Mouse (Mus musculus) heart, postnatal 0 days (tissue): ENCODE results near the gene Pprc1.

Experiments
- CTCF ChIP-seq: IDR thresholded peaks from 2 replicates; pipeline ENCODE4 v1.5.1; 2016; ENCODE audit warnings: antibody characterized with exemption, control low read depth, low read depth
- EP300 ChIP-seq: IDR thresholded peaks from 2 replicates; pipeline ENCODE4 v1.6.1; 2016; ENCODE audit warnings: antibody characterized with exemption, low read depth

- no peak for TF ChIP-seq CTCF
- no peak for TF ChIP-seq EP300
These were observed 6.5 kb upstream of the Pprc1 start for GRCm38 (mm10) chr19:46037925-46038850.
